Mouse (Mus musculus) neutrophil, adult 5-6 weeks (primary cell): ENCODE data around the gene Cpm. TPM values are rescaled to one million over a fixed set of nuclear protein-coding genes. Genes with fewer than 3 reads are reported as not detected.

Experiments used
- ATAC-seq: fragments of 151-379, 151-347 bp; 2 replicates; pipeline ENCODE4 v1.8.0; 2017; ENCODE audit warnings: mild to moderate bottlenecking, moderate TSS enrichment; ENCODE audit not compliant: insufficient number of reproducible peaks, poor library complexity, low FRiP score, severe bottlenecking; ENCODE audit errors: extremely low read depth
- total RNA-seq: library from RNA; stranded (forward); fragments of 200-1000 nt; gene quantifications from 2 replicates; pipeline ENCODE4 v1.2.3, GENCODE M21; 2017

The Cpm gene
- total RNA-seq, 1 experiment from 2014 or later: 40.6 TPM

DNA sequence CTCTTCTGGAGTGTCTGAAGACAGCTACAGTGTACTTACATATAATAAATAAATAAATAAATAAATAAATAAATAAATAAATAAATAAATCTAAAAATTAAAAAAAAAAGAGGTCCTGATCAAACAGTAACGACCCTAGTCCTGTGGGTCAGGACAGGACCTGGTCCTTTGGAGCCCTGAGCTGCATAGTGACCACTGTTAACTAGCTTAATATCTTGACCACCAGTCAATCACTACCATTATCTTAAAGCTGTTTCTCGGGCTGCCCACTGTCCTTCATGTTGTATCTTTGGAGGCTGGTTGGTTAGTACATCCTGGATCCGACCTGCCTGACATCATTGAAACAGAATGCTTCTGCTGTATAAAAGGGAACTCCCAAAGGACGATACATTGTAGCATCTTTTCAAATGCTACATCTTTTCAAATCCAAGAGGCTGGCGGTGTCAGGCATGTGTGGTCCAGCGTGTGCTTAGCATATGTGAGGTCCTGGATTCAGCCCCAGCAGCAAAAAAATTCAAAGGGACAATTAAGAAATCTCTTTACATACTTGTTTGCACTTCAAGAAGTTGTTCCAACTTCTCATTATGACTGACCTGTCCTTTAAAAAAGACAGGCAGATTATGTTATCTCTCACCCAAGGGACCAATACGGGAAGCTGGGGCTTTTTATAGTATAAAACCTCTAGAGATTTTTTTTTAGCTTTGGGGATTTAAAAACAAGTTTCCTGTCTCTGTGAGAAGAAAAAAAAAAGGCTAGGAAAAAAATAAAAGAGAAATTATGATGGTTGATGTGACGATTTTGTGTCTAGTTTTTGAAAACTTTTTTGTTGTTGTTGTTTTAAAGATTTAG is 23.9 kb downstream of the Cpm start:
- no peak for ATAC-seq

DNA sequence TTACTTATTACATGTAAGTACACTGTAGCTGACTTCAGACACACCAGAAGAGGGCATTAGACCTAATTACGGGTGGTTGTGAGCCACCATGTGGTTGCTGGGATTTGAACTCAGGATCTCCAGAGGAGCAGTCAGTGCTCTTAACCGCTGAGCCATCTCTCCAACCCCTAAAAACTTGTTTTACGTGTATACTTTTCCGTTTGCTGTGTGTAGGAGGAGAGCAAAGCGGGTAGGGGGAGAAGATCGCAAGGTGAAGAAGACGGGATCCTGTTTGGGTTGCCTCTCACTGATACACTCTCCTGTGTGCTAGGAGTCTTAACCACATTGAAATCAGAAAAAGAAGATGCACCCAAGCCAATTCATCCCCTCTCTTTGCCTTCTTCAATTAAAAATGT is 24.5 kb downstream of the Cpm start:
- no peak for ATAC-seq

DNA sequence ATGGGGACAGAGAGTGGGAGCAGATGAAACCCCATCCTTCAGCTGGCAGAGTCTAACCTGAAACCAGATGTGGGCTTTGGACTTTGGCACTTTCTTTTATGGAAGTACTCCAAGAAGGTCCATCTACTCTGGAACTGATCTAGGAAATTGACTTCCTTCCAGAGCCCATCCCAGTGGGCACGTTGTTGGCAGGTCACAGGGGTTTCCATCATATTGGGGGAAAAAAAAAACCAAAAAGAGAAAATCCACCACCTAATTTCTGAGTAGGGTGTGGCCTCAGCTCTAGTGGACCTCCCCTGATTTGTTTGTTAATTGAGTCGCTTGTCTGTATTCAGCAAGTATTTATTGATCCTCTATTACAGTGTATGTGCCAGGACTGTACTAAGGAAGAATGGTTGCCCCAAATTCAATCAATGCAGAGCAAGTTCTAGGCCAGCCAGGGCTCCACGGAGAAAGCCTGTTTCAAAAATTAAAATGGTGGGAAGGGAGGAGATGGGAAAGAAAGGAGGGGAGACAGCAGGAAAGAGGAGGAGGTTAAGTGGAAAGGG is 25.4 kb downstream of the Cpm start:
- ATAC-seq: no peak

DNA sequence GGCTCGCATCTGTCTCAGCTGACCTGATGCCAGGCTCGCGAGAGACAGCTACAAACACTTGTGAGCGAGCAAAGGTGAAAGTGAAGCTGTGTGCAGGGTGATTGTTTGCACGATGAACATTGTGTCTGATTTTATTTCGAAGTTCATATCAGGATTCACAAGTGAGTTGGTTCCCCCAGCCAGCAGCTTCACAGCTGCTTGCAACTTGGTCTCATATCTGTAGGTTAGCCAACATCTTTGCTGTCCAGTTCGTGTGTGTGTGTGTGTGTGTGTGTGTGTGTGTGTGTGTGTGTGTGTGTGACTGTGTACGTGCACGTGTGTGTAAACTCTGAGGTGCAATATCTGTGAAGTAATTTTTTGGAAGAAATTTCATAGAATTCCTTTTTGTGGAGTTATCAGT is 26.2 kb downstream of the Cpm start:
- no peak for ATAC-seq

DNA sequence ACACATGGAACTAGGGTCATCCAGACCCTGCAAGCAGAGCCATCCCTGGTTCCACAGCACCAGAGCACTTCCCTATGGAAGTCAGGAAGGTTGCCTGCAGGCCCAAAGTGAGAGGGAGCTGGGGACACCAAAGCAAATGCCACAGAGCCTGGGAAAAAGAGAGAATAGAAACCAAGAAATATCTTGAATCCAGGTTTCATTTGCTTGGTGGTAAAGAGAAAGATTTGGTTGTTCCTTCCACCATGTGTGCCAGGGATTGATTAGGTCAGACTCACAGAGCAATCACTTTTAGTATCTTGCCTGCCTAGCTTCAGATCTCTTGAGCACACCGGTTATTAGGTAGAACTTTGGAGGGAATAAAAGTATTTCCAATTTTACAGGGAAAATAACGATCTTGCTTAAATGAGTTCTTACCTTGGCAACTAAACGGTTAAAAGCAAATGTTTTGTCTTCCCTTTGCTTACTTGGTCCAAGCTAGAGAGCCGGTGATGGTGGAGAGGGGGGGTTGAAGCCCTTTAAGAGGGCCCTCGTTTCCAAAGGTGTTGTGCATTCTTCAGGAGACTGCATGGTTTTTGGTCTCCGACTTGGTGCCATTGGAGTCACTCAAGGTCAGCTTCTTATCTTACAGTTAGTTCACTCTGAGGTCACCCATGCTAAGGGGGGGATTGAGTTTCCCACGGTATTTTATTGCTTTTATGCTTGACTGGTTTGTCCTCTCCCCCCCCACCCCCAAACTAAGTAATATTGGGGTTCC is 26.8 kb downstream of the Cpm start:
- ATAC-seq: no peak

DNA sequence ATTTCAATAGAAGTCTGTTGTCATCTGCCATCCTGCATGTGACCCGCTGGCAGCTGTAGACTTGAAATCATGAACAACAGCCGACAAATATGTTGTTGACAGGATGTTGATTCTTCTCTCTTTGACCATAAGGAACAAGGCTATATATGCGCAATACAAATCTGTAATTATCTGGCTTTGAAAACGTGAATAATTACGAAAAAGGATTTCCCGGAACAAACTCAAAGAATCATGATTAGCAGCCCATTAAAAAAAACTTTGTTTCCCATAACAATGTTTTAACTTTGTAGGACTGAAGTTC is 27.3 kb downstream of the Cpm start:
- no peak for ATAC-seq

DNA sequence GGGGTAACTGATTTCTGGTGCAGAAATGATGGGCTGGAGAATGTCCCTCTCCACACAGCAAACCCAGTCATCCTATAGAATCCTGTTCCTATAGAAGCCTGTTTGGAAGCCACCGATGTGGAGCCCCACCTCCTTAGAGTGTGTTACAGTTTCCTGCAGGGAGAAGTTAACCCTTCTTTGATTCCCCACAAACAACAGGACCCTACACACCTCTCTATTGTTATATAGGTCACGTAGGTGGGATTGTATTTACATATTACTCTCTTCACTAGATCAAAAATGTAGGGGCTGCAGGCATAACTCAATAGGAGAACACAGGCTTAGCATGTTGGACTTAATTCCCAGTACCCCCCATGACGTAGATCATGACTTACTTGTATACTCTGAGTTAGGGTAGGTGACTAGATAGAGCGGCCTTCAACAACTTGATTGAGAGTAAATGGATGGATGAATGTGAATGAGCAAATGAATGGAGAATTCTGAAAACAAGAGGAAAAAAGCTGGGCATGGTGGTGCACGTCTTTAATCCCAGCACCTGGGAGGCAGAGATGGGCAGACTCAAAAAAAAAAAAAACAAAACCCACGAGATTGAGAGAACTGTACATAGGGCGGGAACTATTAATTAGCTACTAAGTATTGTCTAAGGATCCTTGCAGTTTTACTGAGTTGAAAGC is 27.8 kb downstream of the Cpm start:
- no peak for ATAC-seq

DNA sequence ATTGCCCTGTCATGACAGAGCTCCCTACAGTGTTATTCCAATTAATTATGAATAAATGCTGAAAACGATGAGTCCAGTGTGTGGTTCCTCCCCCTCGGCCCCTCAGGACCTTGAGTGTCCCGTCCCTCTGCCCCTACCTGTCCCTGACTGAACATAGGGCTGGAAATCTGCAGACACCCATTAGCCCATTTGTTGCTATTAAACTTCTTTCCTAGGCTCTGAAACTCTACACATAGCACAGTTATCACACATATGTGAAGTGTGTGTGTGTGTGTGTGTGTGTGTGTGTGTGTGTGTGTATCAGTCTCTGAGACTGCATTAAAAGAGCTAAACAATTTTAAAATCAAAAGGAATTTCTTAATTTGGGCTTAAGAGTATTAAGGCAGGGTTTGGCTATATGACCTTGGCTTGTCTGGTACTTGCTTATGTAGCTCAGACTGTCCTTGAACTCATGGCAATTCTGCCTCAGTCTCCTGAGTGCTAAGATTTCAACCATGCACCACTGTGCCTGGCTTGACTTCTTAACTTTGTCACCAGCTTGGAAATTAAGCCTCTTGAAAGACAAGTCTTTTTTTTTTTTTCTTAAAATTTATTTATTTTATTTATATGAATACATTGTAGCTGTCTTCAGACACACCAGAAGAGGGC is 28.5 kb downstream of the Cpm start:
- ATAC-seq: no peak

DNA sequence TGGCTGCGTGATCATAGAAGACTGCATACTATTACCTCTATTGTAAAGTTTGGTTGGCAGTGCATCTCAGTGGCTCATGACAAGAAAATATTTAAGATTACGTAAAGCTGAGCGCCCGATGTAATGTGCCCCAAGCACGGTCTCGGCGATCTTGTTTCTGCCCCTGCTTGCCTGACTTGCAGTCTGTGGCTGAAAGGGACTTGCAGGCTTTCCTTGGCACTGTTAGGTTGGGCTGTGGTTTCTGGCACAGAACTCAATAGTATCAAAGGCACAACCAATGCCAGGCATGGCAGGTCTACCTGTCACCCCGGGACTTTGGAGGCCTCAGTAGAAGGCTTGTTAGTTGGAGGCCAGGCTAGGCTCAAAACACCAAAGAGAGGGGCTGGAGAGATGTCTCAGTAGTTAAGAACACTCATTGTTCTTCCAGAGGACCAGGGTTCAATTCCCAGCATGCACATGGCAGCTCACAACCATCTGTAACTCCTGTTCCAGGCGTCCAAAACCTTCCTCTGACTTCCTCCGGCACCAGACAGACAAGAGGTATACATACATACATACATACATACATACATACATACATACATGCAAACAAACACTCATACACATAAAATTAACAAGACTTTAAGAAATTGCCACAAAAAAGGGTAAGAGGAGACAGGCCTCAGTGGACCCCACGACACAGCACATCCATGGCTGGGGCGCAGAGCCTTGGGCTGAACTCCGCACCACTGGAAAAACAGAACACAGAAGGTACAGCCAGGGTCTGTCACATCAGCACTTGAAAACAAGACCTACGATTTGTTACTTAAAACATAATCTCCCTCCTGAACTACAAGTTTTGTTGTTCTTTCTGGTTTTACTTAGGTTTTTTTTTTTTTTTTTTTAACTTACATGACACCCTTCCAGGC is 29.5 kb downstream of the Cpm start:
- no peak for ATAC-seq

DNA sequence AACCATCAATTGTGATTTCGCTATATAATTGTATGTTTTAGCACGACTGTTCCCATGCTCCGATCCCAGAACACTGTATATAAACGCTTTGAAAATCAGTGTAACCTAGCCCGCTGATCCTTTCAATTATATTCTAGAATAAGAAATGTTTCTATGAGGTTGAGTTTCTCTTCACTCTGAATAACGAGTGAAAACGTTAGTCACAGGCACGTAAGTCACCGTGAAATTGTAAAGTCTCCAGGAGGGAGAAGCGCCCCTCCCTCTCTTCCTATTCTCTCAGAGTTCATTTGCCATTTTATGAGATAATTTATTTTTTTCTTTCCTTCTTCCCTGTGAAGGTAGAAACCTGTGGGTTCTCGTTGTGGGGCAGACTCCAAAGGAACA is 30.1 kb downstream of the Cpm start:
- no peak for ATAC-seq

DNA sequence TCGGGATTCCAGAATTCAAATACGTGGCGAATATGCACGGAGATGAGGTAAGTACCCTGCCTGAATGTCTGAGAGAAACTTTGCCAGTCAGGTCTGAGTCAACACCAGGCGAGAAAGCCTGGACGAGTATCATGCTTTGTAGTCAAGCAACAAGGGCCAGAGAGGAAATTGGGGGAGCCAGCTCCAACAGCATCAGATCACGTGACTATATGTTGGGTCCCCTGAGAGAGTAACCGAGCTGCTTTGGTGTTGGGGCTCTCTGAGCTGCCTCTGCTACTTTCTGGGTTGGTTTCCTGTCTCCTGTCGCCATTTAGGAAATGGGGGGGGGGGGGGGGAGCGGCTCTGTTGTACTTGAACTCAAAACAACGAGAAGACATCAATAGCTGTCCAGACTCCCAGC is 30.5 kb downstream of the Cpm start:
- peak; percentile 84 for ATAC-seq

DNA sequence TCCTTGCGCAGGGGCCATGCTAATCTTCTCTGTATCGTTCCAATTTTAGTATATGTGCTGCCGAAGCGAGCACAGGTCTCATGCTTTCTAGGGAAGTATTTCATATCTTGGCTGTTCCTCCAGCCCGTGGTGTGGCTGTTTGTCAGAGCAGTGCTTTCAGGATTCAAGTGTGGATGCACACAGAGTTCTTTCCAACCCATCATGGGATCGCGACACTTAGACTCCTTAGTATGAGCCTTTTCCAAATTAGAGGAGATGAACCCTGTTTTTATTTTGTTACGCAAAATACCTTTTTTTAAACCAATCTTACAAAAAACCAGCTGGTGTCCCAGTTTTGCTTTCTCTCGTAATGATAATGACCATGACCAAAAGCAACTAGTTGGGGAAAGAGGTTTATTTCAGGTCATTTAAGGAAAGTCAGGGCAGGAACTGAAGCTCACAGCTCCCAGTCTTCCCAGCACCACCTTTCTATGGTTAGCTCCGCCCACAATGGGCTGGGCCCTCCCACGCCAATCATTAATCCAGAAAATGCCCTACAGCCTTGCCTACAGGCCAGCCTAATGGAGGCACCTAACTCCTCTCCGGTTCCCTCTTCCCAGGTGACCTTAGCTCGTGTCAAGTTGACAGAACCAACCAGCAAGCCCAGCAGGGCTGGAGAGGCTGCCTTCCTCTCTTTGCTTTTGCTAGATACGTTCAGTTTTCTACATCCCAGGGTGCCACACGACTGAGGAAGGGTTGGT is 33.2 kb downstream of the Cpm start:
- no peak for ATAC-seq

DNA sequence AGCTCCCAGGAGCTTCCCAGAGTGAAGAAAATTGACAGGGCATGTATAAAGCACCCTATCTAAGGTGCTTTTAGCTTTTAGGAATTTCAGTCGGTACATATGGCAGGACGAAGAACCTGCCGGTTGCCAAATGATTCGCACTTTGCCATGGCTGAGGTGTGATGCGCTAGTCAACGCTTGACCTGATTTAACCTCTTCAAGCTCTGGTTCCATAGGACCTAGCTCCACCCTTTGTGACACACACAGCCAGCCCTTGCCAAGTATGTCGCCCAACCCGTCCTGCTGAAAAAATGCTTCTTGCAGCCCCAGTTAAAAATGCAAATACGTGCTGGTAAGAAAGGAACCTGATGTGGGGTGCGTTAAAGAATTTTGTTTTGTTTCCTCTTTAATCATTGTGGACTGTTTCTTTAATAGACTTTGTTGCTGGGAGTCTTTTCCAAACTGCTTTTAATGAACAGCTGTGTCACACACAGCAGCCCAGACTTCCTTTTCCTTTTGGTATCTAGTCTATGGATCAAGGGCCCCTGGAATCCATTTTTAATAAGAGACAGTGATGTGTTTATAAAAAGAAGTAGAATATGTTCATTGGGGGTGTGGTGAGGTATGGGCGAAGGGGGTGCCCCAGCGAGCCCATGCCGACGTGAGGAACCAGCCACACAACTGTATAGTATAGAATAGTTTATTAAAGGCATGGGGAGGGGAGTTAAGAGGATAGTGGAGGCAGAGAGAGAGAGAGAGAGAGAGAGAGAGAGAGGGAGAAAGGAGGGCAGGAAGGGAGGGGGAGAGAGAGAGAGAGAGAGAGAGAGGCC is 34.0 kb downstream of the Cpm start:
- peak; percentile 49; the same call in 1 of the 2 replicates for ATAC-seq

DNA sequence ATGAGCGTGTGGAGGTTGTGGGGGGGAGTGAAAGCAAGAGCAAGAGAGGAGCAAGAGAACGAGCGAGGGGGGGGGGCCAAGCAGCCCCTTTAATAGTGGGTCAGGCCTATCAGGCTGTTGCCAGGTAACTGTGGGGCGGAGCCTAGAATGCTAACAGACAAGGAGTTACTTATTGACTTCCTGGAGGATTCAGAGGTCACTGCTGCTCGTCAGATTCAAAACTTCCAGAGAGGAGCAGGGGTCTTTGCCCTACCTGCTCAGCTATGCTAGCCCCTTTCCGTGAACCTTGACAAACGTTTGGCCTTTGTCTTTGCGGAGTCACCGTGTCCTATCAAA is 34.5 kb downstream of the Cpm start:
- no peak for ATAC-seq

DNA sequence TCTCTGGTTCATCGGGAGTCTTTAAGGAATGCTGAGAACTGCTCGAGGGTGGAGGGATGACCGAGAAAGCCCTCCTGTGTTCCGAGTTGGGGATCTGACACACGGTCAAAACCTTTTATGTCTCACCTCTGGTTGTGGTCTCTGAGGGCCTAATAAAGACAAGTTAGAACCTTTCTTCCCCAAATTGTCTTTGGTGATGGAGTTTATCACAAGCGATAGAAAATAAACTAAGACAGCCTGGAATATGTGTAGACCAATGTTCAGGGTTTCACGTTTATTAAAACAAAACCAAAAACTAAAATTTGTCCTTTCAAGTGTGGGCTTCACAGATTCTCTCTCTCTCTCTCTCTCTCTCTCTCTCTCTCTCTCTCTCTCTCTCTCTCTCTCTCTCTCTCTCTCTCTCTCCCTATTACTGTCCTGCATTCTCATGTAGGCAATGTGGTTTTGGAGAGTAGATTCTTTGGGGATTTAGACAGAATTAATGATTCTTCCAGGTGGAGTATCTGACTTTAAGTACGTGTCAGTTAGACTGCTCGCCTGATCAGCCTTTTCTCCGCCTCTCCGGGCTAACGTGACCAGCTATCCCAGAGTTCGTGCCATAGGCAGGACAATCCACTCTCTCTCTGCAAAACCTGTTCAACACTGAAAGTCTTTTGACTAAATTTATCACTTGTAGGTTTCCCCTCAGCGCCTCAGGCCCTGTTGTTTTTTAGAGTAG is 35.1 kb downstream of the Cpm start:
- no peak for ATAC-seq

DNA sequence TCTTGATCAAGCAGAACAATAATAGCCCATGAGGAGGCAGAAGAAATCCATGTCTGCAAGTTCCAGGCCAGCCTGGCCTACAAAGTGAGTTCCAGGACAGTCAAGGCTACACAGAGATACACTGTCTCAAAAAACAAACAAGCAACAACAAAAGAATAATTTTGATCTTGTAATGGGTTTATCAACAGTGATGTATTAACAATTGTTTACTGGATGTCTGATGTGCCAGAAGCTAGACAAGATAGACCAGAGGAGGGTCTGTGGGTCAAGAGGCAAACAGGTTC is 35.6 kb downstream of the Cpm start:
- ATAC-seq: no peak
